Mouse (Mus musculus): ENCODE results near the gene Zfp27. TPM values are rescaled to one million over a fixed set of nuclear protein-coding genes. Genes with fewer than 3 reads are reported as not detected.

Zfp27 gene
- polyA plus RNA-seq (2016; fragmentation: Nextera tagmentation; extraction: Ambion mirVana), result 14.8 and 16.8 TPM in 2 replicates

- Histone ChIP-seq H3K36me3 (peaks cover 21% of the 10 kb centered on the region), H3K27ac (peak within 1 kb of the TSS; percentile 75), H3K9me3 (no peaks in the 10 kb centered on the region), H3K4me2 (replicated peaks) (peak within 1 kb of the TSS; percentile 57), H3K27me3 (replicated peaks) (no peaks in the 10 kb centered on the region), H3K4me1 (peaks cover 12% of the 10 kb centered on the region), H3K9ac (peak within 1 kb of the TSS; percentile 58), H3K4me3 (peak within 1 kb of the TSS; percentile 48)
- WGBS, result under 1% methylated on average over 22 of the region's 22 CpGs
- ATAC-seq (ENCODE audit: low FRiP score, low read depth), result peak; percentile 73
These were observed at the start of gene Zfp27 for GRCm38 (mm10) chr7:29905966-29906681. Zfp27 (minus strand) TSS chr7:29906572.

GRCm38 (mm10) chr7:29954731-29955130 is 48.4 kb upstream of the Zfp27 start:
- H3K4me2 ChIP-seq (replicated peaks), result 0 out of 2 replicates have a peak overlapping the region, but pooled peaks have one; percentile 66
- no peak for ATAC-seq (ENCODE audit: low FRiP score, low read depth)
- no peaks in the 10 kb centered on the region for H3K4me1 ChIP-seq
- H3K9ac ChIP-seq, result no peak overlapping the region
- no peaks in the 10 kb centered on the region for H3K9me3 ChIP-seq
- no peak overlapping the region for H3K27ac ChIP-seq
- peaks cover 7% of the 10 kb centered on the region; the same call in 1 of the 2 replicates for H3K36me3 ChIP-seq
- no peaks in the 10 kb centered on the region for H3K27me3 ChIP-seq (replicated peaks)
- no peak overlapping the region for H3K4me3 ChIP-seq
- WGBS, result 26% methylated on average over 4 of the region's 4 CpGs

- peak; percentile 90 for ATAC-seq (ENCODE audit: low FRiP score, low read depth)
These were observed 47.4 kb upstream of the Zfp27 start, which contains the start of gene Zfp74 for GRCm38 (mm10) chr7:29953513-29954401. Zfp74 (minus strand) TSS chr7:29954089.

GRCm38 (mm10) chr7:29953086-29953485 is 46.7 kb upstream of the Zfp27 start:
- H3K36me3 ChIP-seq, result peaks cover 14% of the 10 kb centered on the region; the same call in 1 of the 2 replicates
- no peaks in the 10 kb centered on the region for H3K9me3 ChIP-seq
- H3K27me3 ChIP-seq (replicated peaks), result no peaks in the 10 kb centered on the region
- 51% methylated on average over 10 of the region's 10 CpGs for WGBS
- peak overlapping the region; percentile 72; the same call in 1 of the 2 replicates for H3K27ac ChIP-seq
- peak overlapping the region; percentile 68 for H3K4me3 ChIP-seq
- H3K9ac ChIP-seq, result peak overlapping the region; percentile 82
- no peaks in the 10 kb centered on the region for H3K4me1 ChIP-seq
- H3K4me2 ChIP-seq (replicated peaks), result peak overlapping the region; percentile 66
- ATAC-seq (ENCODE audit: low FRiP score, low read depth), result no peak

More at GRCm38 (mm10) chr7:29953513-29954401, 47.4 kb upstream of the Zfp27 start, which contains the start of gene Zfp74:
- Histone ChIP-seq H3K4me1 (no peaks in the 10 kb centered on the region), H3K27me3 (replicated peaks) (no peaks in the 10 kb centered on the region), H3K4me3 (peak within 1 kb of the TSS; percentile 68), H3K4me2 (replicated peaks) (peak within 1 kb of the TSS; percentile 66), H3K9me3 (no peaks in the 10 kb centered on the region), H3K27ac (peak within 1 kb of the TSS; percentile 72), H3K36me3 (peaks cover 12% of the 10 kb centered on the region; the same call in 1 of the 2 replicates), H3K9ac (peak within 1 kb of the TSS; percentile 82)
- WGBS, result 2% methylated on average over 52 of the region's 52 CpGs

GRCm38 (mm10) chr7:29944201-29944600 is 37.8 kb upstream of the Zfp27 start:
- H3K27ac ChIP-seq, result no peak overlapping the region
- ATAC-seq (ENCODE audit: low FRiP score, low read depth), result no peak
- H3K4me2 ChIP-seq (replicated peaks), result no peak overlapping the region
- WGBS, result 71% methylated on average over 2 of the region's 2 CpGs
- H3K36me3 ChIP-seq, result peaks cover 34% of the 10 kb centered on the region
- H3K9me3 ChIP-seq, result no peaks in the 10 kb centered on the region
- H3K27me3 ChIP-seq (replicated peaks), result no peaks in the 10 kb centered on the region
- H3K4me3 ChIP-seq, result no peak overlapping the region
- no peaks in the 10 kb centered on the region for H3K4me1 ChIP-seq
- no peak overlapping the region for H3K9ac ChIP-seq

DNA sequence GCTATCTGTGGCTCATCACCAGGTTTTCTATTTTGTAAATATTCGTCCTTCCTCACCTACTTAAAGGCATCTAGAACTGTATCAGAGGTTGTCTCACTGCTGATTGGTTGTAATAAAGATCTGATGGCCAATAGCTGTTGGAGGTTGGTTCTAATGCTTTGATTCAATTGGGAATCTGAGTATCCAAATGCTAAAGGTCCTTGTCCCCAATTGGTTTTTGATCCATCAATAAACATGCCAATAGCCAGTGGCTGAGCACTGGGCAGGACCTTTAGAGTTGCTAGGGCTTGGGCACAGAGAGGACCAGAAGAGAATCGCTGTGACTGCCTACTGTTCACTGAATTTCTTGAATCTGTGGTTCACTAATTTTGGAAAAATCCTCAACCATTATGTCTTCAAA is 37.3 kb upstream of the Zfp27 start:
- Histone ChIP-seq H3K9me3 (no peaks in the 10 kb centered on the region), H3K4me1 (no peaks in the 10 kb centered on the region), H3K27me3 (replicated peaks) (no peaks in the 10 kb centered on the region), H3K4me2 (replicated peaks) (no peak overlapping the region), H3K9ac (no peak overlapping the region), H3K36me3 (peaks cover 34% of the 10 kb centered on the region), H3K27ac (no peak overlapping the region), H3K4me3 (no peak overlapping the region)
- 70% methylated on average over 2 of the region's 2 CpGs for WGBS
- no peak for ATAC-seq (ENCODE audit: low FRiP score, low read depth)

DNA sequence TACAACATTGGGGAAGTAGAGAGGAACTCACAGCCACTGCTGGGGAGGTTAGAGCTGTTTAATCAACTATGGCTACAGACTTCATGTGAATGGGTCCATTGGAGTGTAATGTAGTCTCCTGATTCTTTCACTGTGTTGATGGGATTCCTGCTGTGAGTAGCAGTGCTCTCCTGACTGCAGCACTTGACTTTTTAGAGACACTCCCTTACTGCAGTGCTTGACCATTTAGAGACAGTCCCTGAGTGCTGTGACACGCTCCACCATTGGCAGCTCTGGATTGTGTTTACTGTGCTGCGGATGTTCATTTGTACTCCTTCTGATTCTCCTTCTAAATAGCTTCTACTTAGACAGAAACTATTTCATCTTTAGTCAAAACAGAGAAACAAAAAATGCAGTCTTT is 36.4 kb upstream of the Zfp27 start:
- H3K36me3 ChIP-seq, result peaks cover 32% of the 10 kb centered on the region
- H3K9me3 ChIP-seq, result no peaks in the 10 kb centered on the region
- H3K9ac ChIP-seq, result no peak overlapping the region
- no peak overlapping the region for H3K4me2 ChIP-seq (replicated peaks)
- H3K4me1 ChIP-seq, result no peaks in the 10 kb centered on the region
- H3K4me3 ChIP-seq, result no peak overlapping the region
- 57% methylated on average over 2 of the region's 2 CpGs for WGBS
- no peak for ATAC-seq (ENCODE audit: low FRiP score, low read depth)
- no peaks in the 10 kb centered on the region for H3K27me3 ChIP-seq (replicated peaks)
- no peak overlapping the region for H3K27ac ChIP-seq

DNA sequence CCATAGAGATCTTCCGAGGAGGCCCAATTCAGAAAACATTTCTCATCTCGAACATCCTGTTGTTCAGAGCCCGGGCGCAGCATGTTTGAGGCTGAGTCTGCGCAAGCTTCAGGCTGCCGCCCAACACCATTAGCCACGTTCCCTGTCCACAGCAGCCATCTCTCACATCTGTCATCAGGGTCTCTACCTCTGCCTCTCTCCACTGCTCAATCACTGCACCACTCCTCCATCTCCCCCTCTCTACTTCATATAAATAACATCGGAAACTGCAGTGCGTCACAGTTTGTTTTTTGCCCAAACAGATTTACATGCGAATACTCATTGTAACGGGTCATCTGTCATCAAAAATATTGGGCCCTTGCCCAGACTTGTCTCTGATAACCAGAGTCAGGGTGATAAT is 34.7 kb upstream of the Zfp27 start:
- 91% methylated on average over 11 of the region's 11 CpGs for WGBS
- peaks cover 42% of the 10 kb centered on the region for H3K36me3 ChIP-seq
- H3K27ac ChIP-seq, result no peak overlapping the region
- H3K9me3 ChIP-seq, result no peaks in the 10 kb centered on the region
- H3K4me3 ChIP-seq, result no peak overlapping the region
- no peak for ATAC-seq (ENCODE audit: low FRiP score, low read depth)
- no peak overlapping the region for H3K4me2 ChIP-seq (replicated peaks)
- no peaks in the 10 kb centered on the region for H3K4me1 ChIP-seq
- no peaks in the 10 kb centered on the region for H3K27me3 ChIP-seq (replicated peaks)
- H3K9ac ChIP-seq, result no peak overlapping the region

DNA sequence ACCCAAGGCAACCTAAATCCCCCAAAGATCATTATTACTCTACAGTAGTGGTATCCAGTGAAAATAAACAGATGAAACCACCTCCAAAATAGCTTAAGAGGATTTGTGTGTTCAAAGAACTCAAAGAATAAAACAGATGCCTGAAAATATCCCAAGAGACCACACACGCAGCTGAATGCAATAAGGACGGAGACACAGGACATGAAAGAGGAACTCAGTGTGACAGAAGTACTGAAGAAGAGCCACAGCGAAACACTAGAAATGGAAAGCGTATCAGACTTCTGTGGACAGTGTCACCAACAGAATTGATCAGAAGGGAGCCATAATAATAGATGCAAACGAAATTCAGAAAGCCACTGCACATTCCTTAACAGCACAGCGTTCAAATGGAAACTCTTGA is 32.5 kb upstream of the Zfp27 start:
- Histone ChIP-seq H3K9ac (no peak overlapping the region), H3K4me2 (replicated peaks) (no peak overlapping the region), H3K9me3 (no peaks in the 10 kb centered on the region), H3K4me3 (no peak overlapping the region), H3K36me3 (peaks cover 64% of the 10 kb centered on the region), H3K27ac (no peak overlapping the region), H3K4me1 (no peaks in the 10 kb centered on the region), H3K27me3 (replicated peaks) (no peaks in the 10 kb centered on the region)
- ATAC-seq (ENCODE audit: low FRiP score, low read depth), result no peak
- WGBS, result 87% methylated on average over 6 of the region's 6 CpGs

- Histone ChIP-seq H3K4me1 (no peaks in the 10 kb centered on the region), H3K9me3 (no peaks in the 10 kb centered on the region), H3K36me3 (no peaks in the 10 kb centered on the region), H3K9ac (no peak overlapping the region), H3K4me2 (replicated peaks) (no peak overlapping the region), H3K4me3 (no peak overlapping the region), H3K27ac (no peak overlapping the region), H3K27me3 (replicated peaks) (no peaks in the 10 kb centered on the region)
- WGBS, result 59% methylated on average over 2 of the region's 2 CpGs
- no peak for ATAC-seq (ENCODE audit: low FRiP score, low read depth)
These were observed 16.4 kb upstream of the Zfp27 start for GRCm38 (mm10) chr7:29922780-29923179.

DNA sequence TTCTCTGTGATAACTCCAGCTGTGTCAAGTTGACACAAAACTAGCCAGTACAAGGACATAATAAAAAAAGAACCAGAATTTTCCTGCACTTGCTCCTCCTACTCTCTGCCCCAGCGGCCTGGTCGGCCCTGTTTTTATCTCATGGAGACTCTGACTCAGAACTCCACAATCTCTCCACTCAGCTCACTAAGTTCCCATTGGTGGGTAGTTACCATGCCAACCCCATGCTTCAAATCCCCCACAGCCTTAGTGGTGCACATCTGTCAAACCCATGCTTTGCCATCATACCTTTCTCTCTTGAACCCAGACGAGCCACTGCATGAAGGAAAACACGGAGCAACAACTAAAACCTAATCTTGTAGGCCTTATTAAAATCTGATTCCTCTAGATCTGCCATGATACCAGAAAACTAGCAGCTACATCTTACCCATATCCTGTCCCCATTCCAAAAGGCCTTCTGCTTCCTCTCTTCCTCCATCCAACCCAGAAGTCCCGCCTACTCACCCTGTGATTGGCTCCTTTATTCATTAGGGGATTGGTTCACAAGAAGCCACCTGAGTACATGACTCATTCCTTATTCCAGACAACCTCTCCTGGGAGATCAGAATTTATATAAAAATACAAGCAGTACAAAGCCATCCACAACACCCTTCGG is 15.2 kb upstream of the Zfp27 start:
- H3K9me3 ChIP-seq, result no peaks in the 10 kb centered on the region
- H3K4me2 ChIP-seq (replicated peaks), result no peak overlapping the region
- H3K27me3 ChIP-seq (replicated peaks), result no peaks in the 10 kb centered on the region
- no peaks in the 10 kb centered on the region for H3K4me1 ChIP-seq
- no peak overlapping the region for H3K27ac ChIP-seq
- 87% methylated on average over 6 of the region's 6 CpGs for WGBS
- no peak overlapping the region for H3K9ac ChIP-seq
- H3K36me3 ChIP-seq, result peaks cover 5% of the 10 kb centered on the region; the same call in 1 of the 2 replicates
- ATAC-seq (ENCODE audit: low FRiP score, low read depth), result no peak
- H3K4me3 ChIP-seq, result no peak overlapping the region

DNA sequence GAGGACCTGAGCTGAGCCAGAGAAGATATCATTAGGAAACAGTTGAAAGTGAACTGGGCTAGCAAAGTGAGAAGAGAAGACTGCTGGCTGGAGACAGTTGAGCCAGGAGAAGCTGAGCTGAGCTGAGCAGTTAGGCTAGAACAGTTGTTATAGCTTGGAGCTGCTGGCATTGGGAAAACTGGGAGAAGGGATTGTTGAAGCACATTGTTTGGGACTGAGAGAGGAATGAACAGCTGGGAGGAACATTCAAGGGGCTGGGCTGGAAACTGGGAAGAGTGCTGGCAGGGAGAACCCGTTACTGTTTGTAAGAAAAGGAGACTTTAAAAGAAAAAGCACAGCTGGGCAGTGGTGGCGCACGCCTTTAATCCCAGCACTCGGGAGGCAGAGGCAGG is 11.7 kb upstream of the Zfp27 start:
- Histone ChIP-seq H3K4me1 (no peaks in the 10 kb centered on the region), H3K27me3 (replicated peaks) (no peaks in the 10 kb centered on the region), H3K4me3 (no peak overlapping the region), H3K4me2 (replicated peaks) (no peak overlapping the region), H3K36me3 (peaks cover 36% of the 10 kb centered on the region), H3K9ac (no peak overlapping the region), H3K27ac (no peak overlapping the region), H3K9me3 (no peaks in the 10 kb centered on the region)
- 79% methylated on average over 4 of the region's 4 CpGs for WGBS
- no peak for ATAC-seq (ENCODE audit: low FRiP score, low read depth)
